Mouse (Mus musculus): ENCODE measurements at regions not wholly inside any gene's neighbourhood (a gene's known extent, or its start where the extent isn't known, plus 50 kb on each side); places are given as distances from the start of the nearest gene placed in this dataset.

DNA sequence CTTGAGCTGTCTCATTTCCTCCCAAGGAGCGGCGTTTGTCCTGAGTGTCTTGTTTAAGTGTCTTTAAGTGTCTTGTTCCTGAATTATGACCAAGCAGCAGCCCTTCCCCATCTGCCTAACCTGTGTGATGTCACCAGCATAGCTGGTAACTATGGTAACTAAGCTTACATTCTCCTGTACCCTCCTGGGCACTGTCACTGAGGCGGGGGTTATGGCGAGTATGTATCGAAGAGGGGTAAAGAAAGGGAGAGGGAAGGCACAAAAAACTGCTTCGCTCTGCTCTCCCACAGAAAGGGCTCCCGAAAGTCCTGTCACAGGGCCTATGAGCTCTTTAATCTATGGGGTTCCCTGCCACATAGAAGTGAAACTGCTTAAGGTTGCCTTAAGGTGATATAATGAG is 89.6 kb downstream of the Ppp4r2 start:
- no peak for DNase-seq (ENCODE audit: low spot score in 2 of 2)

GRCm38 (mm10) chr6:100923686-100924085 is 90.3 kb downstream of the Ppp4r2 start:
- no peak for DNase-seq (ENCODE audit: low spot score in 2 of 2)

GRCm38 (mm10) chr6:100928791-100929758 is 95.7 kb downstream of the Ppp4r2 start:
- DNase-seq (ENCODE audit: low spot score in 2 of 2): peak in 1 of 2 experiments; percentile 28

DNA sequence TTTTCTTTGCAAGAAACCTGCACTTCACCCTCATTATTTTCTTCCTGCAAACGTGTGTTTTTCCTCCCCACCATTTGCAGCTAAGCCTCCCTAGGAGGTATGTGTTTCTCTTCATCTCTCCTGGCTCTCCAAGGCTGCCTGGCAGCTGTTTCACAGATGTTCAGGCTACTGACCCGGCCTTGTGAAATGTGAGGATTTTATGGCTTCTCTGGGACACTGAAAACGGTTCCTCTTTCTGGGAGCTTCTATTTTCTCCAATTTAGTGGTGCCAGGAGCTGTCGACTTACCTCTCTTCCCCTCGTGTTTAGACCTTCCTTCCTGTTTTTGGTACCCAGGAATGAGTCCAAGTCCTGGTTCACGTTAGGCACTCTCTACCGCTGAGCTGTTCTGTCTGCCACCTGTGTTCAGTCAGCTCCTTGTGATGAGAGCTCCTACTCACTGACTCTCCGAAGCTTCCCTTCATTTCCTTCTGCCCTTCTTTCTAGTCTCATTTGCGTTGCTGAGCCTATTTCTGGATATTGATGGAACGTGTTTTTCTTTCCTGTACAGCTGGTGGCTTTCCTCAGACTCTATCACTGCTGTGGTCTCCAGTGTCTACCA is 96.4 kb downstream of the Ppp4r2 start:
- peak in 1 of 2 experiments; percentile 27 for DNase-seq (ENCODE audit: low spot score in 2 of 2)

DNA sequence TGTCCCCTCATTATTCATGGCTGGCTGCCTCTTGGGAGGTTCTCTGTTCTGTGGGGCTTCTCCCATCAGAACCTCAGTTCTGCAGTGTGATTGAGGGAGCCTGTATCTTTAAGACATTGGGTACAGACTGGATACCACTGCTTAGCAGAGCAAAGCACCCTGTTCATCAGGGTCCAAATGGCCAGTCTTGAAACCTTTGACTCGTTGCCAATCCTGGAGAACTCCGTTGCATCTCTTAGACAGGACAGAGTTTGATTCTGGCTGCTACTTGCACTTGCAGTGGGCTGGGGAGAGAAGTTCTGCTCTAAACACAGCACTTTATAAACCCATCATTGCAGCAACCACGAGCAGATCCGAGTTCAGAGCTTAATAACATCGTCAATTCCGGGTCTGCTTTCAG is 97.3 kb downstream of the Ppp4r2 start:
- DNase-seq (ENCODE audit: low spot score in 2 of 2): no peak

DNA sequence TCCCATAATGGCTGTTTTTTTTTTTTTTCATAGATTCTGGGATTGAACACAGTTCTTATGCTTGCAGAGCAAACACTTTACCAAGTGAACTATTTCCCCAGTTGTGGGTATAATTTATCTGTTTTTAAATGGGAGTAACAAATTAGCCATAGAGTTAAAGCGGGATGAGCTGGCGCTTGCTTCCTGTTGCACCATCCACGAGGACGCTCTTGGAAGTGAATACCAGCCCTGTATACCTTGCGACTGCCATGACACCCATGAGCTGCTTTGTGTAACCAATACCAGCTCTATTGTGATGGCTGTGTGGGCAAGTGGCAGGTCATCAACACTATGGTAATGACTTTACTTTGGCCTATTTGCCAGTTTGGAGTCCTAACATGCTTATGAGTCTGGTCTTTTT is 101.0 kb downstream of the Ppp4r2 start:
- no peak for DNase-seq (ENCODE audit: low spot score in 2 of 2)

GRCm38 (mm10) chr6:100937802-100938201 is 104.4 kb downstream of the Ppp4r2 start:
- no peak for DNase-seq (ENCODE audit: low spot score in 2 of 2)

GRCm38 (mm10) chr6:100938376-100938775 is 105.0 kb downstream of the Ppp4r2 start:
- no peak for DNase-seq (ENCODE audit: low spot score in 2 of 2)

GRCm38 (mm10) chr6:100939042-100939441 is 105.6 kb downstream of the Ppp4r2 start:
- DNase-seq (ENCODE audit: low spot score in 2 of 2): no peak

DNA sequence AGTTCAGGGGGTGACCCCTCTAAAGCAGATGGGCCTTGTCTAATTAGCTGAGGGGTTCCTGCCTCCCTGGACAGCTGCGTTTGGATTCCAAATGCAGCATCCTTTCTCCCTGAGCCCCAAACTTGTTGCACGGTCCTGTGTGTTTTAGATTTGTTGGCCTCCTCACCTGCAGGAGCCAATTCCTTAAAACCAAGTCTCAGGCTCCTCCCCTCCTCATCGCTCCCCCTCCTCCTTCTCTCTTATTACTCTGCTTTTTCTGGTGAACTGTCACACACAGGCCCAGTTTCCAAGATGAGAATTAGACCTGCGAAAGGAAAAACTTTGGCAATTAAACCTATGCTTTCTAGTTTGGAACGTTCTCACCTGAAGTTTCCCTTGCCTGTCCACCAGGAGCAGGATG is 106.3 kb downstream of the Ppp4r2 start:
- DNase-seq (ENCODE audit: low spot score in 2 of 2): no peak

DNA sequence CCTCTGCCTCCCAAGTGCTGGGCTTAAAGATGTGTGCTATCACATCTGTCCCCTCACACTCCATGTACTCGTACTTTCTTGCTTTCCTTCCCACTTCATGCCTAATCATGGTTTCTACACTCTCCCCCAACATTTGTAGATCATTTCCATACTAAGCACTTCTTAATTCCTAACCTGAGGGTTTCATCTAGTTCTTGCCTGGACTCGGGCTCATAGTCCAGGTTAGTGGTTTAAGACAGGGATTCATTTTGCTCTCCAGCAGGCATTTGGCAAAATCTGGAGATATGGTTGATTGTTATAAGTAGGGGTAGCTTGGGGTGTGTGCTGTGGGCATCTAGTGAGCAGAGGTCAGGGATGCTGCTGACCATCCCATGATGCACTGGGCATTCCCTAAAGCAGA is 108.3 kb downstream of the Ppp4r2 start:
- no peak for DNase-seq (ENCODE audit: low spot score in 2 of 2)

DNA sequence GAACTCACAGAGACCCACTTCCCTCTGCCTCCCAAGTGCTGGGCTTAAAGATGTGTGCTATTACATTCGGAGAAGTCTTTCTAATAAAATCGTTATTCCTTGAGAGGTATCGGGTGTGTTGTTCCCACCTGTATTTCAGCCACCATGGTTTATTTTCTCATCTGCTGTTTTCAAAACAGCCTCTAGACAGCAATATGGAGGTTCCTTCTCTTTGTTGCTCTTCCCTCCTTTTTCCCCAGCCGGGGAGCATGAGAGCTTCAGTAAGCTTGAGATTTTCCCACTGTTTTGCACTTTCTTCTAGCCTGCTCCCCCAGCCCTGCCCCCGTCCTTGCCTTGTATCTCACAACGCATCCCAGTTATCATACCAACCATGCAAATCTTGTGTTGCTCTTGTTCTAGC is 109.5 kb downstream of the Ppp4r2 start:
- no peak for DNase-seq (ENCODE audit: low spot score in 2 of 2)

DNA sequence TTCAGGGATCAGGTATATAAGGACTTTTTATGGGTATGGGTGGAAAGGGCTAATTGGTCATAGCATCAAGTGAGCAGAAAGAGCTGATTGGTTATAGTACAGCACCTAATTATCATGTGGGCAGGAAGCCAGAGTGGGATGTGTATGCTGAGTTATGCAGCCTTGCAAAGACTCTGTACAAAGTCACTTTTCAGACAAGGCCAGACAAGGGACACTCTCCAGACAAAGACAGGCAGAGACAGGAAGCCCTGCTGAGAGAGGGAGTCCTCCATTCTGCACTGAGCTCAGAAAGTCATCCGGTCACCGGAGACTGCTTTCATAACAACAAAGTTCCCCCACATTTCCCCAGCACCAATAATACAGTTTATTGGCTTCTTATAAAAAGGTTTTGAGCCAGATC is 112.4 kb downstream of the Ppp4r2 start:
- no peak for DNase-seq (ENCODE audit: low spot score in 2 of 2)

DNA sequence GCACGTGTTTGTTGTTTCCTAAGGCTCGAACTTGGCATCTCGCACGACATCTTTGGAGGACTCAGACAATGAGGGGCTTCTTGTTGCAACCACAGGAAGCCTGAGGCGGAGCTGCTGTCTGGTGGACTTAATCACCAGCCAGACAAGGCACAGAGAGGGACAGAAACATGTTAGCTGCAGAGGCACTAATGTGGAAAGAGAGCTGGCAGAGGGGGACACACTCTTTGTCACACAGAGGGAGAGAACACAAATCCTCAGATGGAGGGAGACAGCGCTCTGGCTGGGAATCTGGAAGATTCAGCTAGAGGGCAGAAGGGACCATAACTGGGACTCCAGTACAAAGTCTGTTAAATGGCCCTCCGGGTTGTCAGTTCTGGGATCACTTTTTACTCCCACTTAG is 114.9 kb downstream of the Ppp4r2 start:
- DNase-seq (ENCODE audit: low spot score in 2 of 2): no peak

GRCm38 (mm10) chr6:100951646-100952045 is 118.2 kb downstream of the Ppp4r2 start:
- no peak for DNase-seq (ENCODE audit: low spot score in 2 of 2)

GRCm38 (mm10) chr6:100952470-100952869 is 119.0 kb downstream of the Ppp4r2 start:
- peak in 1 of 2 experiments; percentile 37 for DNase-seq (ENCODE audit: low spot score in 2 of 2)

- DNase-seq (ENCODE audit: low spot score in 2 of 2): no peak
Observed at GRCm38 (mm10) chr6:100954563-100954962, 121.1 kb downstream of the Ppp4r2 start.

- DNase-seq (ENCODE audit: low spot score in 2 of 2): no peak
Observed at GRCm38 (mm10) chr6:100966481-100966880, 133.1 kb downstream of the Ppp4r2 start.

DNA sequence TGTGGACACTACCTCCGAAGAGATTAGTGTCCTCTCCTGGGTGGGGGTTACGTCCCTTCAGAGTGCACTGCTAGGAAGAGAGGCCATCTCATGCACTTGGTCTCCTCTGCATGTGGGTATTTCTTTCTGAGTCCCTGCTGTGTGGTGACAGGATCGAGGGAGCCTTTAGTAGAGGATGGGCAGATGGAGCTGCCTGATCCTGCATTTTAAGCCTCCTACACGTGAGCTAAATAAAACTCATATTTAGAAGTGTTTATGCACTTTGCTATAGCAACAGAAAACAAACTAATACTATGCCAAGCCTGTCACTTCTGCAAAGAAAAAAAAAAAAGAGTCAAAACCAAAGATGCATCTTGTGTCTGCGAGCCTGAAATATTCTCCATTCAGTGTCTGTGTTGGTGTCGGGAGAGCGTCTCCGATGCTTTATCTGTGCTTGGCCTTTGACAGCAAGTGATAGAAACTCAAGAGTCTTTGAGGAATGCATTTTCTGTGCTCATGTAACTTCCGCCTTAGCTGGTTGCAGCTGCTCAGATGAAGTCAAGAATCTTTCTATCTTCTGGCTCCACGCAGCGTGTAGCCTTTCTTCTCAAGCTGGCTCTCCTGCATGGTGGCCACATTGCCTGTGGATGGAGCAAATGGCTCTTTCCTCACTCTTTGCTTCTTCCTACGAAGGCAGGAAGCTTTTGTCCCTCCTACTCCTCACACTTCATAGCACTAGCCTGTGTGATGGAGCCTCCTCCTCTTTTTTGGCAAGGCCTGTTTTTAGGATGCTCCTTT is 134.8 kb downstream of the Ppp4r2 start:
- DNase-seq (ENCODE audit: low spot score in 2 of 2): peak in 1 of 2 experiments; percentile 69

GRCm38 (mm10) chr6:100968960-100969359 is 135.5 kb downstream of the Ppp4r2 start:
- no peak for DNase-seq (ENCODE audit: low spot score in 2 of 2)

DNA sequence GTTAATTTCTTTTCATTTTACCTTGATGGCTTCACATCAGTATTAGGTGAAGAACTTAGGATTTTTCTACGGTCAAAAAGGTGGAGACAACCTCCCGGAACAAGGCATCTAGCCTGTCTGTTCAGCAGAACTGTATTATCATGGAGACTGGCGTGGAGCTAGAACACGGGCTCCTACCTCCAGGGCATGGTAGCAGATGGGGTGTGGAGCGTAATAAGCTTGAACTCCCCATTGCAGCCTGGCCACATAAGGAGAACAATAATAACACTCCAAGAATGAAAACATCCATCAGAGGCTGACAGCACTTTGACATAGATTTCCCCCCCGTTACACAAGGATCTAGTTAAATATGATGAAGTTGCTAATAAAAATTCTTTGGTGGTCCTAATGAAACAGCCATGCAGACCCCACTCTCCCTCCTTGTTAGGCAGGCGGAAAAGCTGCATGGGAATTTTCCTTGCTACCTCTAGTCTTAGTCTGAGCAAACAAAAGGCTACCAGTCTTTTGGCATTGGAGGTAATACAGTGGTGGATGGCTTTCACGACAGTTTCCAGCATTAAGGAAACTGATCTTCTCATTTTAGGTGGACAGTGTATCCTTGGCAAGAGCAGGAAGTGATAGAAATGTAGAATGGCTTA is 137.5 kb downstream of the Ppp4r2 start:
- no peak for DNase-seq (ENCODE audit: low spot score in 2 of 2)

All from layer of hippocampus, postnatal 14 days (tissue).